Mouse (Mus musculus) kidney, adult 2 months (tissue): ENCODE results near the gene Dpp9.

Experiments used
- CTCF ChIP-seq: fragments of 200-500 bp; conservative IDR thresholded peaks from 2 replicates; pipeline ENCODE4 v1.5.1; 2011; ENCODE audit warnings: low read depth, mild to moderate bottlenecking, control low read depth, low read length, moderate library complexity, mixed read lengths; ENCODE audit not compliant: insufficient read depth, insufficient read length
- POLR2A ChIP-seq: fragments of 200-500 bp; IDR thresholded peaks from one replicate; pipeline ENCODE4 v1.6.1; 2011; ENCODE audit warnings: low read depth, low read length, control low read depth

- TF ChIP-seq CTCF = no peak
- TF ChIP-seq POLR2A = no peak
These were observed 35.6 kb downstream of the Dpp9 start for GRCm38 (mm10) chr17:56182975-56183657.
